Mouse (Mus musculus) ovary, postnatal 14 days (tissue): ENCODE measurements around the gene Anks1b.
"Not testable (repeated sequence)": the region's sequence is repeated elsewhere in the genome, so short reads cannot be mapped to it uniquely, and the experiment has no call there.

Experiments used
- DNase-seq: peaks from one replicate; pipeline ENCODE4 v3.0.0; 2022; ENCODE audit warnings: low spot score

Gene Anks1b

GRCm38 (mm10) chr10:90576191-90577098 is 703.1 kb downstream of the Anks1b start:
- peak; percentile 2 for DNase-seq

- DNase-seq, result no peak
Observed at GRCm38 (mm10) chr10:90577099-90577461, 703.8 kb downstream of the Anks1b start.

GRCm38 (mm10) chr10:90577777-90578176 is 704.5 kb downstream of the Anks1b start:
- no peak for DNase-seq

GRCm38 (mm10) chr10:90579970-90580369 is 706.7 kb downstream of the Anks1b start:
- DNase-seq, result no peak

GRCm38 (mm10) chr10:90584052-90584451 is 710.7 kb downstream of the Anks1b start:
- DNase-seq, result no peak

GRCm38 (mm10) chr10:90596142-90596541 is 722.8 kb downstream of the Anks1b start:
- no peak for DNase-seq

GRCm38 (mm10) chr10:90596576-90596975 is 723.3 kb downstream of the Anks1b start:
- DNase-seq, result no peak

GRCm38 (mm10) chr10:90599149-90599548 is 725.8 kb downstream of the Anks1b start:
- no peak for DNase-seq

- no peak for DNase-seq
Observed at GRCm38 (mm10) chr10:90599726-90600531, 726.6 kb downstream of the Anks1b start.

- no peak for DNase-seq
Observed at GRCm38 (mm10) chr10:90607586-90607985, 734.3 kb downstream of the Anks1b start.

GRCm38 (mm10) chr10:90609437-90609836 is 736.1 kb downstream of the Anks1b start:
- DNase-seq, result no peak

- no peak for DNase-seq
Observed at GRCm38 (mm10) chr10:90613051-90613450, 739.7 kb downstream of the Anks1b start.

GRCm38 (mm10) chr10:90615196-90615595 is 741.9 kb downstream of the Anks1b start:
- DNase-seq, result no peak

GRCm38 (mm10) chr10:90616622-90617021 is 743.3 kb downstream of the Anks1b start:
- DNase-seq, result no peak

- DNase-seq, result no peak
Observed at GRCm38 (mm10) chr10:90617664-90618296, 744.5 kb downstream of the Anks1b start.

- DNase-seq, result no peak
Observed at GRCm38 (mm10) chr10:90627532-90627931, 754.2 kb downstream of the Anks1b start.

GRCm38 (mm10) chr10:90630099-90630698 is 756.9 kb downstream of the Anks1b start:
- DNase-seq, result no peak

GRCm38 (mm10) chr10:90630794-90631193 is 757.5 kb downstream of the Anks1b start:
- not testable (repeated sequence) for DNase-seq

- DNase-seq, result no peak
Observed at GRCm38 (mm10) chr10:90637352-90637751, 764.0 kb downstream of the Anks1b start.

GRCm38 (mm10) chr10:90649681-90650080 is 776.4 kb downstream of the Anks1b start:
- no peak for DNase-seq

- DNase-seq, result peak; percentile 20
Observed at GRCm38 (mm10) chr10:90657416-90658120, 784.3 kb downstream of the Anks1b start.
